Comparison of ENCODE assay signal across 9 mouse cellular contexts in genomic region chr3:86550301-86551010, GRCm38 (mm10). TPM values are rescaled to one million over a fixed set of nuclear protein-coding genes. Genes with fewer than 3 reads are reported as not detected.
DNase-seq lines count a peak whose midpoint lies in the region; ATAC-seq and TF ChIP-seq lines count a peak whose summit lies in the region.
"Had no signal": no experiment of that assay in that cellular context is flagged by ENCODE, and none has a peak within 500 bp of the region (broad histone marks: within the 10 kb centered on the region; RNA-seq: fewer than 3 reads in every experiment).

No protein-coding gene starts in this region.

- no peak for TF ChIP-seq POLR2A in ES-Bruce4 (IDR thresholded peaks at IDR 0.05; ENCODE audit: insufficient read depth, low read length)

- H3K4me3 ChIP-seq in ES-Bruce4 (ENCODE audit: low read depth, low read length) = peak overlapping the region; percentile 38
- no peak overlapping the region for H3K4me3 ChIP-seq in forebrain, embryonic 13.5 days
- H3K4me3 ChIP-seq in limb, embryonic 15.5 days = peak overlapping the region; percentile 27
- H3K4me3 ChIP-seq: megakaryocyte, embryonic 14.5 days had no signal

- no peaks in the 10 kb centered on the region for H3K4me1 ChIP-seq in ES-Bruce4 (ENCODE audit: control insufficient read depth, insufficient read depth, low read length)
- H3K4me1 ChIP-seq in forebrain, embryonic 13.5 days = peaks cover 21% of the 10 kb centered on the region
- peaks cover 21% of the 10 kb centered on the region for H3K4me1 ChIP-seq in limb, embryonic 15.5 days

- H3K9me3 ChIP-seq in ES-Bruce4 (replicated peaks; ENCODE audit: control insufficient read depth, insufficient read depth, low read length, poor library complexity, severe bottlenecking) = no peaks in the 10 kb centered on the region
- no peaks in the 10 kb centered on the region for H3K9me3 ChIP-seq in forebrain, embryonic 13.5 days (replicated peaks)
- H3K9me3 ChIP-seq in limb, embryonic 15.5 days = no peaks in the 10 kb centered on the region
- H3K9me3 ChIP-seq: megakaryocyte, embryonic 14.5 days had no signal

- TF ChIP-seq EP300 in ES-Bruce4 (IDR thresholded peaks at IDR 0.05; ENCODE audit: insufficient read depth, low read depth, low read length) = no peak

- no peak overlapping the region for H3K27ac ChIP-seq in ES-Bruce4 (ENCODE audit: insufficient read depth, low read length)
- H3K27ac ChIP-seq in forebrain, embryonic 13.5 days = no peak overlapping the region
- peak overlapping the region; percentile 72 for H3K27ac ChIP-seq in limb, embryonic 15.5 days

- peak; percentile 18 for DNase-seq in cerebellum, adult 9-11 months
- DNase-seq in cerebellum, postnatal 4 days (ENCODE audit: low spot score in 2 of 2) = no peak
- no peak for DNase-seq in layer of hippocampus, postnatal 36 days
- DNase-seq in spleen, postnatal 10 days (ENCODE audit: low spot score in 2 of 2) = no peak

- 0 out of 2 replicates have a peak overlapping the region, but pooled peaks have one; percentile 6 for H3K4me2 ChIP-seq in forebrain, embryonic 13.5 days
- H3K4me2 ChIP-seq in limb, embryonic 15.5 days = peak overlapping the region; percentile 40

- no peaks in the 10 kb centered on the region for H3K36me3 ChIP-seq in ES-Bruce4 (ENCODE audit: control insufficient read depth, insufficient read depth, low read length, poor library complexity, severe bottlenecking)
- no peaks in the 10 kb centered on the region for H3K36me3 ChIP-seq in forebrain, embryonic 13.5 days (ENCODE audit: poor library complexity, severe bottlenecking)
- H3K36me3 ChIP-seq in limb, embryonic 15.5 days = no peaks in the 10 kb centered on the region

- ATAC-seq in forebrain, embryonic 13.5 days = no peak
- peak; percentile 63; the same call in 1 of the 2 replicates for ATAC-seq in limb, embryonic 15.5 days (ENCODE audit: insufficient number of reproducible peaks, low FRiP score, low TSS enrichment, low read depth)
- no peak for ATAC-seq in monocyte, adult 5-6 weeks (replicated peaks; ENCODE audit: insufficient number of reproducible peaks, low FRiP score, low TSS enrichment, poor library complexity, severe bottlenecking)

- no peak for TF ChIP-seq CTCF in ES-Bruce4 (IDR thresholded peaks at IDR 0.05; ENCODE audit: low read depth, low read length)

- H3K9ac ChIP-seq in ES-Bruce4 (ENCODE audit: low read depth, poor library complexity, severe bottlenecking) = no peak overlapping the region; the same call in 1 of the 2 replicates
- H3K9ac ChIP-seq in forebrain, embryonic 13.5 days = no peak overlapping the region
- H3K9ac ChIP-seq in limb, embryonic 15.5 days = 0 out of 2 replicates have a peak overlapping the region, but pooled peaks have one; percentile 17

- 0 out of 2 replicates have a peak, but pooled peaks cover 2% of the 10 kb centered on the region for H3K27me3 ChIP-seq in ES-Bruce4 (ENCODE audit: control insufficient read depth, insufficient read depth, low read length, poor library complexity, severe bottlenecking)
- H3K27me3 ChIP-seq in forebrain, embryonic 13.5 days = peaks cover 82% of the 10 kb centered on the region
- 0 out of 2 replicates have a peak, but pooled peaks cover 14% of the 10 kb centered on the region for H3K27me3 ChIP-seq in limb, embryonic 15.5 days

- WGBS in forebrain, embryonic 13.5 days = 2% methylated on average over 22 of the region's 22 CpGs
- 12% methylated on average over 22 of the region's 22 CpGs for WGBS in limb, embryonic 15.5 days

RNA-seq across cellular contexts. Expression of gene Mab21l2, which starts 2.0 kb away (rescaled TPM):
- 0.59 TPM in 1 of 2 replicates, not detected in the other for polyA plus RNA-seq in ES-Bruce4 (2011; ENCODE audit: insufficient read depth, insufficient read length, low read depth, missing spikeins)
- polyA plus RNA-seq in forebrain, embryonic 13.5 days (2015; fragmentation: Nextera tagmentation; extraction: Ambion mirVana) = 4.6 and 6.7 TPM in 2 replicates
- 16.6 and 22.9 TPM in 2 replicates for polyA plus RNA-seq in limb, embryonic 15.5 days (2015; fragmentation: Nextera tagmentation; extraction: Ambion mirVana)
- not detected for total RNA-seq in layer of hippocampus, postnatal 36 days (2021)
- 0.29 TPM in 1 of 3 replicates, not detected in the others for total RNA-seq in monocyte, adult 5-6 weeks (2017)
